Mouse (Mus musculus): ENCODE results near the gene Tusc2.
"Not testable (repeated sequence)": the region's sequence is repeated elsewhere in the genome, so short reads cannot be mapped to it uniquely, and the experiment has no call there.

Tusc2 gene

DNA sequence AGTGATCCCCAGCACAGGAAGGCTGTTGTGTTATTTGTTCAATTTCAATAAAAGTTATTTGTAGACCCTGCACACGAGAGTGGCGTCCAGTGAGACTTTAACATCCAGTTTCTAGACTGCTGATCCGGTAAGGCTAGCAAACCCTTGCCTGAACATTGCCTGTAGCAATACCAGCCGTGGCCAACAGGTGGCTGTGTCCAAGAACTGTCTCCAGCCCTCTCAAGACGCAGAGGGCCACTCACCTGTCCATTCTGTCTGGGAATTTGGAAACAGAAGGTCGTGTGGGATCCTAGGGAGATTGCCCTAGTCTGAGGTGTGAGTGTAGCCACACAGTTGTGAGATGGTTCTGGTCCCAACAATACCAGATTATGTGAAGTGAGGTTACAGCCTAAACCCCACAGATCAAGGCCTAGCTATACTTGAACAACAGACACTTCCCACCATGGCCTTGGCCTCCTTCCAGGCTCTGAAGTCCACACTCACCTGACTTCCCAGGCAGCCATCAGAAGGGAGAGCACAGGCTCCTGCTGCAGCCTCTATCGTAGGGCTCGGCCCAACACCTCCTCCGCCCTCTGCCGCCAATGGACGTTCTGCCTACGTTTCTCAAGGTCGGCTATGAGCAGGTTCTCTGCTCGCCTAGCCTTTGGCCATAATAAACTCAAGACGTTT lies 3.1 kb downstream of the Tusc2 start:
- no peak for ATAC-seq (ENCODE audit: insufficient number of reproducible peaks, low FRiP score, low TSS enrichment)

DNA sequence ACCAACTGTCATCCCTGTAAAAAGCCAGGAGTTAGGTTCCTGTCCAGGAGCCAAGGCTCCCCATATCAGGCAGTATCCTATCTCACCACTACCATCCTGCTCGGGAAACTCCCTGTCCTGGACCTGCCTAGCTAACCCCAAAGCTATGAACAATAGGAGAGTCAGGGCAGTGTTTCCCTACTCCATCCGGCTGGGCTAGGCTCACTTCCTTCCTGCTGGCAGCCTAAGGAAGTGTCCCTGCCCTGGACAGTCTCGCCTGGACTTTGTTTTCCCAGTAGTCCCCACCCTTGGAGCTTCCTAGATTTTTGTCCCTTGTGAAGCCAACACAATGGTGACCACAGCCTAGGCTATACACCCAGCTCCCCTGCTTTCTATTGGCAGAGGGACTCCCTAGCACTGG lies 3.8 kb downstream of the Tusc2 start:
- ATAC-seq (ENCODE audit: insufficient number of reproducible peaks, low FRiP score, low TSS enrichment): no peak

DNA sequence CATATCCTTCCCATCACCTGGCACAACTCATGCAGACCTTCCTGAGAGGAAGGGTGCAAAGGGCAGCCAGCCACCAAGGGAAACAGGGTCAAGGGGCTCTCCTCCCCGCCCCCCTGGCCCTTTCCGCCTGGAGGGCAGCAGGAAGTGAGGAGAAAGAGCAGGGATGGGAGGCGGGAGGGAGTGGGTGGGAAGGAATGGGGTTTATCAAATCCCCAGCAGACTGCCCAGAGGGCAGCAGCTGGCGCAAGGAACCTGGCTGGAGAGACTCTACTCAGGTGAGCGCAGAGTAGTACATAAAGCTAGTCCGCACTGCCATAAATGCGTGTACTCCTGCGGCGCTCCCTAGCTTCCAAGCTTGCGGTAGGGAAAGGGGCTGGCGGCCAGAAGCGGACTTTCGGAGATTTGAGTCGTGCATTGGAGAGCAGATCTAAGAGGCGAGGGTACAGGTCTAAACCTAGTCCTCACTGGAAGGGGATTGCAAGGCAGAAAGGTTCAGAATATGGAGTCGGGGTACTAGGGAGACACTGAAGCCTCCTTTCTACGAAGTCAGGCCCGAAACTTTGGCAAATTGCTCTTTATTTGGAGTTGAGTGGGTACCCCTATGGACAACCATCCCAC lies 4.8 kb downstream of the Tusc2 start, which contains the start of gene Hyal2:
TSS of gene Hyal2 (plus strand) at position 244 of the 618 bp plus-strand sequence.
- no peak for ATAC-seq (ENCODE audit: insufficient number of reproducible peaks, low FRiP score, low TSS enrichment)

DNA sequence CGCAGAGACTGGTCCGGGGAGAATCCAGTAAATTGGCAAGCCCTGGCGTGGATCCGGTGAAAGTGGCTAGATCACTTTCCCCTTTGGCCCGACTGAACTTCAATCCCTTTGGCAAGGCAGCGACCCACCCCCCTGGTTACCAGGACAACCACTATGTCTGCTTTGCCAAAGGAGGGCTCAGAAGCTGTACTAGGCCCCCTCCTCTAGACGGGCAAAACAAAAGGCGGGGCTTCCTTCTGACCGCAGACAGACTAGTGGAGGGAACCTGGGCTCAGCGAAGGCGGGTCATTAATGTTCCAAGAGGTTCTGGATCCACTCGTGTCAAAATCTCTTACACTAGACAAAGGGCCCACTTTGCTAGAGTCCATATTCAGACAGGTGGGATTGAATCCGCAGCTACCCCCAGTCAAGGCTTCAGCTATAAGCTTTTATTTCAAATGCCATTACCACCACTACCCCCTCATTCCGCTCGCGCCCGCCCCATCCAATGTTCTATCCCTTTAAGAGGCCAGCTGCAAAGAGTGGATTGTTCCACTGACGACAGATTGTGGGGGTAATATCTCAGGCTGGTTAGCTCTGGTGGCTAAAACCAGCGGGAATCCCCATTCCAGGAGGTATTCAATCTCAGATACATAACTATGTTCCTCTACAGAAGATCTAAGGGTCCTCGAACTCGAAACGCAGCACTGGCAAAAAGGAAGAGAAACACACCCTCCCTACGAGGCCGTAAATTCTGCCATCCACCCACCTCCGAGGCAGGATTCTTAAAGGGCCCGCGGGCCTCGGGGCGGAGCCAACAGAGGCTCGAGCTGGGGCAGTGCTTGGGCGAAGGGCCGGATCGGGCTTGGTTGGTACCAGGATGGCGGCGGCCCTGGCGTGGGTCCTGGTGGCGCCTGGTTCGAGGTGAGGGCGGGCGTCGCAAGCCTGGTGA lies 5.5 kb downstream of the Tusc2 start:
- peak; percentile 66; the same call in 1 of the 2 replicates for ATAC-seq (ENCODE audit: insufficient number of reproducible peaks, low FRiP score, low TSS enrichment)

DNA sequence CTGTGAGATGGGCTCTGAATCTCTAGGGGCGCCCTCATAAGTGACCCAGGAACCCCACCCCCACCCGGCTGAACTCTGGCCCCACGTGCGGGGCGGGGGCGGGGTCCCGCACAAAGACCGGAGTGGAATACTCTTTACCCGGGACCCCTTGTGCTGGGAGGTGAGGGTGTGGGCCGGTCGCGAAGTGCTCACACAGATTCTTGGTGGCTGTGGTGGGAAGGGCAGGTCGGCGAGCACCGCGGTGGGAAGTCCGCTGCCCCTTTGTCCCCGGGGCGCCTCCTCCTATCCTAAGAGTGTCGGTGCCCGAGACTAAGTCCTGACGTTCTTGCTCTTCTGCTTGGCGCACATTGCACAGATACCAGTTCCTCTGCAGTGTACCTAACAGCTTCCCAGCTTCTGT lies 6.2 kb downstream of the Tusc2 start:
- peak; percentile 8; the same call in 1 of the 2 replicates for ATAC-seq (ENCODE audit: insufficient number of reproducible peaks, low FRiP score, low TSS enrichment)

DNA sequence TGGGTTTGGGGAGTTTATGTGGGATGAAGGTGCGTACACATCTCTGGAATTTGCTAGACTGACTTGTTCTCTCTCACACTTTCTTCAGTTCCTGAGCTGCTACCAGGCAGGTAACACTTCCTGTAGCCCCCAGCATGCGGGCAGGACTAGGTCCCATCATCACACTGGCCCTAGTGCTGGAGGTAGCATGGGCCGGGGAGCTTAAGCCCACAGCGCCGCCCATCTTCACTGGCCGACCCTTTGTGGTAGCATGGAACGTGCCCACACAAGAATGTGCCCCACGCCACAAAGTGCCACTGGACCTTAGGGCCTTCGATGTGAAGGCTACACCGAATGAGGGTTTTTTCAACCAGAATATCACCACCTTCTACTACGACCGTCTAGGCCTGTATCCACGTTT lies 7.0 kb downstream of the Tusc2 start:
- ATAC-seq (ENCODE audit: insufficient number of reproducible peaks, low FRiP score, low TSS enrichment): no peak

DNA sequence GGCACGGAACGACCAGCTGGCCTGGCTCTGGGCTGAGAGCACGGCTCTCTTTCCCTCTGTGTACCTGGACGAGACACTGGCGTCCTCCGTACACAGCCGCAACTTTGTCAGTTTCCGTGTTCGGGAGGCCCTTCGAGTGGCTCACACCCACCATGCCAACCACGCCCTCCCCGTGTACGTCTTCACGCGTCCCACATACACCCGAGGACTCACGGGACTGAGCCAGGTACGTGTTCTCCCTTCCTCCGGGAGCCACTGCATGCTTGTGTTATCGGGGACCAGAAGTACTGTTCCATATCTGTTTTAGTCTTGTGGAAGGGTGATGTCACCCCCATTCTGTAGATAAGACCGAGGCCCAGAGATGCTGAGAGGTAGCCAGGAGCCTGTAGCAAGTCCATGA lies 7.8 kb downstream of the Tusc2 start:
- ATAC-seq (ENCODE audit: insufficient number of reproducible peaks, low FRiP score, low TSS enrichment): no peak

DNA sequence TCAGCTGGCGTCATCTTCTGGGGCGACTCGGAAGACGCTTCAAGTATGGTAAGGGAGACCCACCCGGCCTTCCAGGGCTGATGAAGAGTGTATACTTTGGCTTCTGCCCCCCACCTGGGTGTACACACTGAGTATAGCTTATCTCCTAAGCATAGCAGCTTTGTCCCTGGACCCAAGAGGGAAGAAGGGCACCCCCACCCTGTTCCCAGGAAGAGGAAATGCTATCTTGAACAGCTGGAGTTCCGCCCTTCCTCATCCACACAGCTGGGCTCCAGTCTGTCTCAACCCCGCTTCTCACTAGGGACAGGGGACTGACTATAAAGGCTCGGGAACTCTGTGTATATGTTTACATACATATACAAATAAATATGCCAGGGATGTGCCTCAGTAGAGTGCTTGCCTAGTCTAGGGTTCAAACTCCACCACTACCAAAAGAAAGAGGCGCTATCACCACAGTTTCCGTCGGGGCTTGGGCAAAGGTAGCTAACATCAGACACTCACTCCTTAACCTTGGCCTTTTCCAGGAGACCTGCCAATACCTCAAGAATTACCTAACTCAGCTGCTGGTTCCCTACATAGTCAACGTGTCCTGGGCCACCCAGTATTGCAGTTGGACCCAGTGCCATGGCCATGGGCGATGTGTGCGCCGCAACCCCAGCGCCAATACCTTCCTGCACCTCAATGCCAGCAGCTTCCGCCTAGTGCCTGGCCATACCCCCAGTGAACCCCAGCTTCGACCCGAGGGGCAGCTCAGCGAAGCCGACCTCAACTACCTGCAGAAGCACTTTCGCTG lies 8.7 kb downstream of the Tusc2 start:
- no peak for ATAC-seq (ENCODE audit: insufficient number of reproducible peaks, low FRiP score, low TSS enrichment)

DNA sequence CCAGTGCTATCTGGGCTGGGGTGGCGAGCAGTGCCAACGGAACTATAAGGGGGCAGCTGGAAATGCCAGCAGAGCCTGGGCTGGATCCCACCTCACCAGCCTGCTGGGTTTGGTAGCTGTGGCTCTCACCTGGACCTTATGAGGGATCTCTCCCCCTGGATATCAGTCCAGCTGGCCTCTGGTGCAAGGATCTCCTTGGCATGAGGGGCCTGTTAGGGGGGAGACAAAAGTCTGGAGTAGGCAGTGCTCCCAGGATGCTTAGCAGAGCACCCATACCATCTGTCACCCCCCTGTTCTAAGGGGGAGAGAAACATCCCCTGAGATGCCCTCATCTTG lies 9.2 kb downstream of the Tusc2 start:
- ATAC-seq (ENCODE audit: insufficient number of reproducible peaks, low FRiP score, low TSS enrichment): no peak

DNA sequence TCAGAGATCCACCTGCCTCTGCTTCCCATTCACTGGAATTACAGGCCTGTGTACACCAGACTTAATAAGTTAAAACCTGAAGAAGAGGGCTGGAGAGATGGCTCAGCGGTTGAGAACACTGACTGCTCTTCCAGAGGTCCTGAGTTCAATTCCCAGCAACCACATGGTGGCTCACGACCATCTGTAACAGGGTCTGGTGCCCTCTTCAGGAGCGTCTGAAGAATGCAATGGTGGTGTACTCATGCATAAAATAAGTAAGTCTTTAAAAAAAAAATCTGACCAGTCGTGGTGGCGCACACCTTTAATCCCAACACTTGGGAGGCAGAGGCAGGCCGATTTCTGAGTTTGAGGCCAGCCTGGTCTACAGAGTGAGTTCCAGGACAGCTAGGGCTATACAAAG lies 10.7 kb downstream of the Tusc2 start:
- not testable (repeated sequence) for ATAC-seq (ENCODE audit: insufficient number of reproducible peaks, low FRiP score, low TSS enrichment)

DNA sequence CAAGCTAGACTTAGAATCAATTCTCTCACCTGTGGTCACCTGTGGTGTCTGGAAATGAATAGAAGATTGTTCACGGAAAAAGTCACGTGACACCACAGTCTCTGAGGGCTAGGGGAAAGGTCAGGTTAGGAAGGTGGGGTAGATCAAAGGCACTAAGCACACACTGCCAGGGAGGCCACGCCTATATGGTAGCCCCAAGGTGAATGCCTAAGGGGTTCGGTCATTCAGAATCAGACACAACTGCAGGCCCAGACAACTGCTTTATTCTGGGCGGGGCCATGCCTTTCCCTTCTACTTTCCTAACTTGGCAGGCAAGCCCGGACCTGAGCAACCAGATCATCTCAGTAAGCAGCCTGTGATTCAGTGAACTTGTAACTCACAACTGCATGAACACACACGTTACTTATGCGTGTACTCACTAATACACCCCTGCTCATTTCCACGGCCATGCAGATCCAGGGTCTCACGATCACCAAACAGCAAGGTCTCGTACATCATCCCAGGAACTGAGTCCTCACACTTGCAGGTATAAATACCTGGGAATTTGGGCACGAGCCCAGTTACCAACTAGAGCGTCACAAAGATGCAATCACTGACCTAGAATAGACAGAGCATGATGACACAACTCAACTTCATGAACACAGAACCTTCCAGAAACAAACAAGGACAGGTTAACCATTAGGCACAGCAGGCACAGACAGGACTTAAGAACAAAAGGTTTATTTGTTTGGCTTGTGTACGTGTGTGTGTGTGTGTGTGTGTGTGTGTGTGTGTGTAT lies 12.7 kb downstream of the Tusc2 start:
- no peak for ATAC-seq (ENCODE audit: insufficient number of reproducible peaks, low FRiP score, low TSS enrichment)

DNA sequence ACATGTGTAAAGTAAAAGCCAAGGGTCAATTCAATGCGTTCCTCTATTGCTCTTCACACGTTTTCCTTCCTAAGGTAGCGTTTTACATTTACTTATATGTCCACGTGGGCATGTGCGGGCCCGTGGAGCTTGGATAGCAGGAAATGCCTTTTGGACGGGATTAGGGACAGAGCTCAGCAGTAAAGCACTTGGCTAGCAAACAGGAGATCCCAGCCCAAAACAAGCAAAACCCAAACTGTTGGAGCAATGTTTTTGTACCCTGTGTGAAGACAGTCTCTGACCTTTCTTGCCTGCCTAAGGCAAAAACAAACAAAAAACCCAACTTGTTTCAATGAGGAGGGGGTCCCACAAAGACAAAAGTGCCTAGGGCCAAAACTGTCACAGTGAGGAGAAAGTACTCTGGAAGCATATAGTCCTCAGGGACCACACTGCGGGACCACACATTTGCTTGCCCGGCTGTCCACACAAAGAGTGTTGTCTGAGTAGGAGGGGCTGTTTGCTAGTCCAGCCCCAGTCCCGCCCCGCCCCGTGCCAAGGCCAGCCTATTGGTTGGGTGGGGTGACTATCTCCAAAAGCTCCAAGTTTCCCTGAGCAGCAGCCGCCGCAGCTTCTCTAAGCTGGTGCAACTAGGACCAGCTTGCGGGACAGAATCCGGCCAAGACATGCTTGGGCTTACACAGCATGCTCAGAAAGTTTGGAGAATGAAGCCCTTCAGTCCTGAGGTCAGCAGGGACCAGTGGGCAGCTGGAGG lies 13.5 kb downstream of the Tusc2 start, which contains the start of gene Hyal1:
TSS of gene Hyal1 (plus strand) at position 571 of the 751 bp plus-strand sequence.
- ATAC-seq (ENCODE audit: insufficient number of reproducible peaks, low FRiP score, low TSS enrichment): no peak

DNA sequence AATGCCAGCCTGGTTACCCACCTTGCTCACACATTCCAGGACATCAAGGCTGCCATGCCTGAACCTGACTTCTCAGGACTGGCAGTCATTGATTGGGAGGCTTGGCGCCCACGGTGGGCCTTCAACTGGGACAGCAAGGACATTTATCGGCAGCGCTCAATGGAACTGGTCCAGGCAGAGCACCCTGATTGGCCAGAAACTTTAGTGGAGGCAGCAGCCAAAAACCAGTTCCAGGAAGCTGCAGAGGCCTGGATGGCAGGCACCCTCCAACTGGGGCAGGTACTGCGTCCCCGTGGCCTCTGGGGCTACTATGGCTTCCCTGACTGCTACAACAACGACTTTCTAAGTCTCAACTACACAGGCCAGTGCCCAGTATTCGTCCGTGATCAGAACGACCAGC lies 14.8 kb downstream of the Tusc2 start:
- ATAC-seq (ENCODE audit: insufficient number of reproducible peaks, low FRiP score, low TSS enrichment): no peak

DNA sequence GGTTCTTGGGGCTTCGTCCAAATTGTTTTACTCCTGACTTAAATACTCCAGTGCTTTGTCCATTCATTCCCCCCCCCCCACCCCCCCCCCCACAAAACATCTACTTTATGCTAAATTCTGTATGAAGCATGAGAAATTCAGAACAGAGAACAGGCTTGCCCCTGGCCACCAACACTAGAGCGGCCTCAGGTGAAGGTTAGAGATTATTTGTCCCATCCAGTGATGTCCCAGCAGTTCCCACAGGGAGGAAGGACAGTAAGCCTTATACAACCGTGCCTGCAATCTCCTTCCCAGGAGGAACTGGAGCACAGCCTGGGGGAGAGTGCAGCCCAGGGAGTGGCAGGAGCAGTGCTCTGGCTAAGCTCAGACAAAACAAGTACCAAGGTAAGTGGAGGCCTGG lies 15.5 kb downstream of the Tusc2 start, which contains the start of gene Naa80:
TSS of gene Naa80 (plus strand) at position 301 of the 400 bp plus-strand sequence.
- no peak for ATAC-seq (ENCODE audit: insufficient number of reproducible peaks, low FRiP score, low TSS enrichment)

DNA sequence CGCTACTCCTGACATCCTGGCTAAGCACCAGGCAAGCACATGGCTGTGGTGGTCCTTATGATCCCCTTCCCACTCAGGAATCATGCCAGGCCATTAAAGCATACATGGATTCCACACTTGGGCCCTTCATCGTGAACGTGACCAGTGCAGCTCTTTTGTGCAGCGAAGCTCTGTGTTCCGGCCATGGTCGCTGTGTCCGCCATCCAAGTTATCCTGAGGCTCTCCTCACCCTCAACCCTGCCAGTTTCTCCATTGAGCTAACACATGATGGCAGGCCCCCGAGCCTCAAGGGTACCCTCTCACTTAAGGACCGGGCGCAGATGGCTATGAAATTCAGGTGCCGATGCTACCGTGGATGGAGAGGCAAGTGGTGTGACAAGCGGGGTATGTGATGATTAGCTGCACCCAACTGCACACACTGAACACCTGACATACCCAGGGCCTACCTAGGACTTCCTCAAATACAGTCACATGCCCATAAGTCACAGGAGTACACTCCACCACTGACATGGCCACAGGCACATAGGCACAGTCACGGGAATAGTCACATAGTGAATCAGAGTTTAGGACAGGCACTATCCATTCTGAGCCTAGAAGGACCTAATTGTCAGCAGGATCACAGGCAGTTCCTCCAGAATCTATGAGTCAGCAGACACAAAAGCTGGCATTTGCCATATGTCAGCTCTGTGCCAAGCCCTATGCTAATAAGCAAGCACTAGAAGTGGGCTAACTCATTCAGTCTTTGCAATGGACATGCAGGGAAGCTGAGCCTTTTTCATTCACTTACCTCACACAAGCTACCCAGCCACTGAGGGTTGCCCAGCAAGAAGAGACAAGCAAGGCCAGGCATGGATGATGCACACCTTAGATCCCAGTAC lies 16.2 kb downstream of the Tusc2 start:
- ATAC-seq (ENCODE audit: insufficient number of reproducible peaks, low FRiP score, low TSS enrichment): no peak

DNA sequence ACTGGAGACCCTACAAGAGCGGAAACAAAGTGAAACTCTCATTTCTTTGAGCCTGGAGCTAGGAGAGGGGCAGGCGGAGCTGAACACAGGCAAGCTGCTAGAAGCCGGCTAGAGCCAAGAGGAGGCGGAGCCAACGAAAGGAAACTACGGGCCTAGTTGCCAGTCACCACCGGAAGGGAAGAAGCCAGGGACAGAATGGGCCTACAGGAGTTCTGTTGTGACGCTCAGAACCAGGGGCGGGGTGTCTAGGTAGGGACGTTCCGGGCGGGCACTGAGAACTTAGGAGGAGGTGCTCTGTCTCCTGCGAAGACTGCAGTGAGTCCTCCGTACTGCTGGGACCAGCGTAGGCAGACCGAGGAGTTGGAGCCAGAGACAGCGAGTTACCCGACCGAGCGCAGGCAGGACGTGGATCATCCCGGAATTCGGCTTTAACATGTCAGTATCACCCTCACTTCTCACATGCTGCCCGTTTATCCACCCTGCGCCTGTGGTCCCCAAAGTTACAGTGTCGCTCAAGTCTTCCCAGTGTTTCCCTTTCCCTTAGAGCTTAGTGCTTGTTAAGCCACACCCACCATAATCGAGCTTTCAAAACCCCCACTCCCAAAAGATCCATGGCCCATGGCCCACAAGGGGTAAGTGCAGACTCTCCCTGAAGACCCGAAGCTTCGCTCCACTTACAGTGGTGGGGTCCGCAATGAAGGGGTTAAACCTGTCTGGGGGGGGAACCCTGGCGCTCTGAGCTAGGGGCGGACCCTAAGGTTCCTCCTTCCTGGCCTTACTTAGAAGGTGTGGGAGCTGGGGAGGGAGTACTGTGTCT lies 17.7 kb downstream of the Tusc2 start, which contains the start of gene Hyal3:
TSS of gene Hyal3 (plus strand) at position 318 of the 817 bp plus-strand sequence.
- ATAC-seq (ENCODE audit: insufficient number of reproducible peaks, low FRiP score, low TSS enrichment): peak; percentile 68

DNA sequence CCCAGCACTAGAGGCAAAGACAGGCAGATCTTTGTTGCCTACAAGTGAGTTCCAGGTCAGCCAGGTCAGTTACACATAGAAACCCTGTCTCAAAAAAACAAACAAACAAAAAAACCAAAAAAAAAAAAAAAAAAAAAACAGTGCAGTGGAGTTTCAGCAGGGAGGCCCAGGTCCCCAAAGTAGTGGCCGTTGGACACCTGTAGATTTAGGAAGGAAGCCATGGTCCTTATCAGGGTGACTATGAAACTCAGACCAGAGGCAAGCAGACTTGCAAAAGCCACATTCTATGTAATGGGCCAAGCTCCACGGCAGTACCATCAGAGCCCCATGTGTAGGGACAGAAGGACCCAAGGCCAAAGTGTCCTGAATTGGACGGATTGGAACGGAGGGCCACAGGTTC lies 18.5 kb downstream of the Tusc2 start:
- ATAC-seq (ENCODE audit: insufficient number of reproducible peaks, low FRiP score, low TSS enrichment): no peak

Measured in cerebellum, adult (tissue).